Mouse (Mus musculus) kidney, postnatal 0 days (tissue): ENCODE measurements around the gene Cdh13. TPM values are rescaled to one million over a fixed set of nuclear protein-coding genes. Genes with fewer than 3 reads are reported as not detected.

Source experiments
- ATAC-seq: fragments of 200-750 bp; cut with Nextera tagmentation; replicated peaks from 2 replicates; pipeline ENCODE4 v1.8.0; 2017; ENCODE audit warnings: low read depth, moderate number of reproducible peaks, moderate TSS enrichment, moderate library complexity; ENCODE audit not compliant: low FRiP score
- DNase-seq: peaks from one replicate; pipeline ENCODE4 v3.0.0-alpha.2; 2016; ENCODE audit warnings: low spot score
- H3K27ac ChIP-seq: fragments of 300-500 bp; sonication (generic); 2 replicates; pipeline ENCODE4 v1.5.1; 2014; ENCODE audit warnings: mild to moderate bottlenecking
- H3K27me3 ChIP-seq: fragments of 300-500 bp; sonication (generic); 2 replicates; pipeline ENCODE4 v1.6.1; 2014; ENCODE audit warnings: low read length, mixed read lengths; ENCODE audit not compliant: insufficient read depth
- H3K36me3 ChIP-seq: fragments of 300-500 bp; sonication (generic); 2 replicates; pipeline ENCODE4 v1.6.1; 2014; ENCODE audit warnings: low read length, mixed read lengths; ENCODE audit not compliant: insufficient read depth
- H3K4me1 ChIP-seq: fragments of 300-500 bp; sonication (generic); replicated peaks from 2 replicates; pipeline ENCODE4 v1.6.1; 2014; ENCODE audit warnings: antibody characterized with exemption, low read length, mixed read lengths; ENCODE audit not compliant: insufficient read depth
- H3K4me2 ChIP-seq: fragments of 300-500 bp; sonication (generic); 2 replicates; pipeline ENCODE4 v1.6.1; 2014; ENCODE audit warnings: mild to moderate bottlenecking, low read length, moderate library complexity, mixed read lengths
- H3K4me3 ChIP-seq: fragments of 300-500 bp; sonication (generic); replicated peaks from 2 replicates; pipeline ENCODE4 v1.5.1; 2014; ENCODE audit warnings: low read depth, low read length
- H3K9ac ChIP-seq: fragments of 300-500 bp; sonication (generic); 2 replicates; pipeline ENCODE4 v1.6.1; 2014; ENCODE audit warnings: low read depth, low read length
- H3K9me3 ChIP-seq: fragments of 300-500 bp; sonication (generic); replicated peaks from 2 replicates; pipeline ENCODE4 v1.6.1; 2016; ENCODE audit warnings: low read length, inconsistent platforms, mixed read lengths
- CTCF ChIP-seq: IDR thresholded peaks from 2 replicates; pipeline ENCODE4 v1.5.1; 2016; ENCODE audit warnings: antibody characterized with exemption, low read depth, mild to moderate bottlenecking, moderate library complexity
- WGBS: fragments of 180-500 bp; shearing (Covaris S2); extraction: QIAGEN DNeasy Blood & Tissue Kit; methylation state at CpG from one replicate; pipeline ENCODE4 v1.1.7; 2014; 5-methylcytosine and 5-hydroxymethylcytosine counted together
- polyA plus RNA-seq: library from polyadenylated mRNA; unstranded; fragments of >200 nt; fragmentation: Nextera tagmentation; extraction: Ambion mirVana; gene quantifications from 2 replicates; pipeline ENCODE4 v1.2.1, GENCODE M21; 2015

The Cdh13 gene
- polyA plus RNA-seq, 1 experiment from 2014 or later = 3.9 TPM

DNA sequence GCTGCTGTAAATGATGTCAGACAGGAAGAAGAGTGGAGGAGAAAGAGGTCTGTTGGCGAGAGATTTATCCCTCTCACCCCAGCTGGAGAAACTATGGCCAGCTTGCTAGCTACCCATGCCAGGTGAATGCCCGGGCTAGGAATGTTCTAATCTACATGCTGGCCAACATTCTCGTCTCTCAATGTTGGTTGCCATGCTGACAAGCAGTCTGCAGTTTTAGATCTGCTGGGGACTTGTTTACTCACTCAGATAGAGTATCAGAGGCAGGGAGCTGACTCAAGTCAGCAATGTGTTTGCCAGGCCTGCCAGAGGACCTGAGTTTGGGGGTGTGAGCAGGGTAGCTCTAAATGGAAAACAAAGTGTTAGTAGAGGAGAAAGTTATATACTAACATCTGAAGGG is 93.3 kb downstream of the Cdh13 start:
- WGBS = 61% methylated on average over 3 of the region's 3 CpGs
- no peak overlapping the region for H3K27ac ChIP-seq
- H3K4me2 ChIP-seq = no peak overlapping the region
- H3K27me3 ChIP-seq = no peaks in the 10 kb centered on the region
- no peak overlapping the region for H3K9ac ChIP-seq
- no peaks in the 10 kb centered on the region for H3K9me3 ChIP-seq
- ATAC-seq (no peak), DNase-seq (no peak)
- H3K36me3 ChIP-seq = no peaks in the 10 kb centered on the region
- H3K4me1 ChIP-seq = no peaks in the 10 kb centered on the region
- H3K4me3 ChIP-seq = no peak overlapping the region
- TF ChIP-seq CTCF = no peak

DNA sequence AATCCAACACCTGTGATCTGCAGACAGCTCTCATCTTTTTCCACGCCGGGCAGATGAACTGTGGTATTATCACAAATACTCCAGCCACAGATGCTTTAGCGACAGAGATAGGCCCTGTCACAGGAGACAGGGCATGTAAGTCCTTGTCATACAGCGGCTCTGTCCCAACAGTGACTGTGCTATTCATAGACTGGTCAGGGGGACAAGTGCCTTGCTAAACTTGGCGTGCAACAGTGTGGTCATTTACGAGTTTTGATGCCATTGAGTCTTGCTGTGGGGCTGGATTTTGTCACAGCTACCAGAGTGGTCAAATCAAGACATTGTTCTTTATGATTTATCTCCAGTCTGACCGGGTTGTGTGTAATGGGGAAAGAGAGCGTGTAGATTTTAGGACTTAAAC is 95.5 kb downstream of the Cdh13 start:
- Histone ChIP-seq H3K27ac (no peak overlapping the region), H3K27me3 (no peaks in the 10 kb centered on the region), H3K4me1 (no peaks in the 10 kb centered on the region), H3K36me3 (no peaks in the 10 kb centered on the region), H3K9ac (no peak overlapping the region), H3K9me3 (no peaks in the 10 kb centered on the region), H3K4me2 (no peak overlapping the region), H3K4me3 (no peak overlapping the region)
- TF ChIP-seq CTCF = no peak
- WGBS = 79% methylated on average over 8 of the region's 8 CpGs
- ATAC-seq (no peak), DNase-seq (no peak)

DNA sequence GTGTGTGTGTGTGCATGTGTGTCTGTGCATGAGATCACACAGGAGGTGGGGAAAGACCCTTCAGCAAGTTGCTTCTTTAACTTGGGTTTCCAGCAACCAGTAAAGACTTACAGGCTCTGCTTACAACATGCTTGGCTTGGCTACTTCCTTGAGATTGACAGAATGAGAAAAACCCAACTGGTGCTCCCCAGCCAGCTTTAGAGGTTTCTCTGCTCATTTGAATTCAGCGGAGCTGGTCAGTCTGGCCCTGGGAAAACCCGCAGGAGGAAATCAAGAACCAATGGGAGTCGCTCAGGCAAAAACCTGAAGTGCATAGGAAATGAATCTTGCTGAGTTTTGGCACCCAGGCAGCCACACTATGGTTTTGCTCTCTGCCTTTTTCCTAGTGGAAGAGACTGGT is 96.1 kb downstream of the Cdh13 start:
- no peak for TF ChIP-seq CTCF
- no peak for ATAC-seq
- no peak overlapping the region for H3K4me3 ChIP-seq
- H3K9me3 ChIP-seq = no peaks in the 10 kb centered on the region
- DNase-seq = no peak
- no peaks in the 10 kb centered on the region for H3K27me3 ChIP-seq
- H3K36me3 ChIP-seq = no peaks in the 10 kb centered on the region
- no peak overlapping the region for H3K4me2 ChIP-seq
- H3K9ac ChIP-seq = no peak overlapping the region
- WGBS = 44% methylated on average over 3 of the region's 3 CpGs
- H3K4me1 ChIP-seq = no peaks in the 10 kb centered on the region
- no peak overlapping the region for H3K27ac ChIP-seq

DNA sequence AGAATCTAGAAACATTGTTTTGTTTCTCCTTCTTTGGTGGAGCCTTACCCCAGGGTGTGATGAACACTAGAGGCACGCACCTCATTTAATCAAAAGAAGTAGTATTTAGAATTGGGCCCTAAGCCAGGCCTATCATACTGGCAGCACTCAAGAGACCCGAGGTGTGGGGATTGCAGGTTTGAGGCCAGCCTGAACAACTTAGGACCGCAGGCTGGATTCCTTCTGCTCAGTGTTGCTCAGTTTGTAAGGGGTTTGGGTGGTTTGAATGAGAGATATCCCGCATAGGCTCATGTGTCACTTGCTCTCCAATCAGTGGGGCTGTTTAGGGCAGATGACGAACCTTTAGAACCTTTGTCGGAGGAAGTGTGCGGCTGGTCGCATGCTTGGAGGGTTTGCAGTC is 96.5 kb downstream of the Cdh13 start:
- H3K9ac ChIP-seq = no peak overlapping the region
- TF ChIP-seq CTCF = no peak
- no peak for ATAC-seq
- H3K27ac ChIP-seq = no peak overlapping the region
- H3K36me3 ChIP-seq = no peaks in the 10 kb centered on the region
- no peak overlapping the region for H3K4me3 ChIP-seq
- WGBS = 62% methylated on average over 8 of the region's 8 CpGs
- H3K4me2 ChIP-seq = no peak overlapping the region
- H3K4me1 ChIP-seq = no peaks in the 10 kb centered on the region
- DNase-seq = no peak
- no peaks in the 10 kb centered on the region for H3K27me3 ChIP-seq
- H3K9me3 ChIP-seq = no peaks in the 10 kb centered on the region

DNA sequence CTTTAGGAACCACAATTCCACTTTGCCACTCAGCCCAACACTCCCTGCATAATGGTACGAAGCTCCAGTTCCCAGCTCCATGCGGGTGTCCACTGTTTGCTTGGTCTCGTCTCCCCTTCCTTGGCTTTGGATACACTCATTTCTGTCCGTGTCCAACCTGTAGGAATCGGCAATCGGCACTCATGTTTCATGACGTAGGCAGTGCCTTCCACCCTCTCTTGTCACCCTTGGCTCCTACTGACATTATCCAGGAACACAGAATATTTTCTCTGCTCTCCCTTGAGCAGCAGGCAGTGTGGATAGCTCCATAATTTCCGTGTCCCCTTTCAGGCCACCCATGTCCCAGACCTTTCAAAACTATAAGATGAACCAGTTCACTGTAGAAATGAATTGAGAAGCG is 97.2 kb downstream of the Cdh13 start:
- no peaks in the 10 kb centered on the region for H3K36me3 ChIP-seq
- no peak overlapping the region for H3K4me2 ChIP-seq
- TF ChIP-seq CTCF = no peak
- WGBS = 88% methylated on average over 9 of the region's 9 CpGs
- DNase-seq (no peak), ATAC-seq (no peak)
- no peak overlapping the region for H3K9ac ChIP-seq
- H3K27me3 ChIP-seq = no peaks in the 10 kb centered on the region
- H3K4me3 ChIP-seq = no peak overlapping the region
- no peaks in the 10 kb centered on the region for H3K9me3 ChIP-seq
- no peaks in the 10 kb centered on the region for H3K4me1 ChIP-seq
- H3K27ac ChIP-seq = no peak overlapping the region

DNA sequence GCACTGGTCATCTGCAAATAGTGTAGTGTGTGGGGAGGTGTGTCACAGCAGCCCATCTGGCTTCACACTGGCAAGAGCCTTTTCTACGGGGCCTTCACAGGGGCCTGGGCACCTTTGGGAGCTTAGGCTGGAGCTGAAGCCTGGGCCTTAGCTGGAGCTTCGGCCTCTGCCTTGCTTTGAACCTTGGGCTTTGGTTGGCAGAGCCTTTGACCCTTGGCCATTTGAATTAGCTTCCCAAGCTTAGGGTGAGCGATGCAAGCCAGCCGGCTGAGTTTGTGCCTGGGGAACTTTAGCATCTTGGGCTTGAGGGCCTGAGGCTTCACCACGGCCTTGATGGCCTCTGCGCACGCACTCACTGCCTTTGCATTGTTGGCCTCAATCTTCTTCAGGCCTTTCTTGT is 98.1 kb downstream of the Cdh13 start:
- no peak overlapping the region for H3K27ac ChIP-seq
- no peak for DNase-seq
- no peaks in the 10 kb centered on the region for H3K27me3 ChIP-seq
- H3K36me3 ChIP-seq = no peaks in the 10 kb centered on the region
- TF ChIP-seq CTCF = no peak
- no peak for ATAC-seq
- H3K9ac ChIP-seq = no peak overlapping the region
- H3K4me3 ChIP-seq = no peak overlapping the region
- no peaks in the 10 kb centered on the region for H3K9me3 ChIP-seq
- no peaks in the 10 kb centered on the region for H3K4me1 ChIP-seq
- H3K4me2 ChIP-seq = no peak overlapping the region
- 86% methylated on average over 7 of the region's 7 CpGs for whole genome bisulfite sequencing

DNA sequence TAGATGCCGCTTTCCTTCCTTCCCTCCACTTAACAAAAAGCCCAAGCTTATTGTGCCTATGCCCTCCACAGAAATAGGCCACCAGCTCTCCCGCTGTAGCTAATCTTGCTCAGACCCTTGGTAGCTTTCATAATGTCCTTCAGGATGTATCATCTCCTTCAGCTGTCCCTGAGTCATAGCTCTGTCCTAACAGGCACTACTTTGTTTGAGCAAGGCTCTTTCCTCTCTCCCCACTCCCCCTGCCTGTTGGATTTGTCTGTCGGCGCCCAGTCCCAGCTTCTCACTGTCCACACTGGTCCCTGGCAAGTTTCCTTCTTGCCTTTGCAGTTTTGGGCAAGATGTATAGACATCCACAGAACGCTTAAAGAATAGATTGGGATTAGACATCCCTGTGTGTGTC is 100.8 kb downstream of the Cdh13 start:
- no peak overlapping the region for H3K4me2 ChIP-seq
- H3K27me3 ChIP-seq = no peaks in the 10 kb centered on the region
- no peak overlapping the region for H3K4me3 ChIP-seq
- no peaks in the 10 kb centered on the region for H3K36me3 ChIP-seq
- no peak overlapping the region for H3K27ac ChIP-seq
- H3K9me3 ChIP-seq = no peaks in the 10 kb centered on the region
- WGBS = 94% methylated on average over 5 of the region's 5 CpGs
- H3K4me1 ChIP-seq = no peaks in the 10 kb centered on the region
- H3K9ac ChIP-seq = no peak overlapping the region
- DNase-seq (no peak), ATAC-seq (no peak)
- TF ChIP-seq CTCF = no peak
